Mouse (Mus musculus): Measurements from ENCODE around the gene Klc1. TPM values are rescaled to one million over a fixed set of nuclear protein-coding genes. Genes with fewer than 3 reads are reported as not detected.

Gene Klc1
- polyA plus RNA-seq, 1 experiment from 2014 or later = 603 TPM

DNA sequence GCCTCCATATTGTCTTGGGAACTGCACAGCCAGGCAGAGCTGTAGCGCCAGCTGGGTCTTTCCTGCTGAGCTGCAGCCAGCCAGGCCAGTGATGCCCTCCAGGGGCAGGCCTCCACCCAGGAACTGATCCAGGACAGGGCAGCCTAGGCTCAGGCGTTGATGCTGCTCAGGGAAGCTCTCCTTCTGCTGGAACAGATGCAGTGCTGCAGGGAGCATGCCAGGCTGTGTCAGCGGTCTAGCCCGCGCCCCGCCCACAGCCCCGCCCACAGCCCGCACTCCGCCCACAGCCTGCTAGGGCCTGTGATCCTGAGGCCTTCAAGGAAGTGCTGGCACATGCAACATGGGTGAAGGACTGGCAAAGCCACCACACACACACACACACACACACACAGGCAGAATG, 51.1 kb downstream of the Klc1 start:
- WGBS = 1% methylated on average over 9 of the region's 9 CpGs
- no peak for ATAC-seq (ENCODE audit: low read depth)
- no peak overlapping the region for H3K4me2 ChIP-seq

GRCm38 (mm10) chr12:111812075-111812474, 53.4 kb downstream of the Klc1 start:
- H3K27me3 ChIP-seq = no peaks in the 10 kb centered on the region
- WGBS = 87% methylated on average over 13 of the region's 13 CpGs
- no peak overlapping the region for H3K9ac ChIP-seq
- H3K36me3 ChIP-seq = peaks cover 21% of the 10 kb centered on the region
- H3K4me2 ChIP-seq = no peak overlapping the region
- H3K4me3 ChIP-seq = no peak overlapping the region
- H3K27ac ChIP-seq (replicated peaks) = no peak overlapping the region
- ATAC-seq (ENCODE audit: low read depth) = no peak
- no peaks in the 10 kb centered on the region for H3K9me3 ChIP-seq
- peaks cover 51% of the 10 kb centered on the region for H3K4me1 ChIP-seq (replicated peaks)

More for the DNA sequence above, 51.1 kb downstream of the Klc1 start:
- Histone ChIP-seq H3K27me3 (no peaks in the 10 kb centered on the region), H3K36me3 (peaks cover 43% of the 10 kb centered on the region), H3K4me1 (replicated peaks) (peaks cover 31% of the 10 kb centered on the region), H3K9me3 (no peaks in the 10 kb centered on the region), H3K4me3 (no peak overlapping the region), H3K9ac (peak overlapping the region; percentile 45; the same call in 1 of the 2 replicates), H3K27ac (replicated peaks) (peak overlapping the region; percentile 75)

- Histone ChIP-seq H3K4me1 (replicated peaks) (peaks cover 53% of the 10 kb centered on the region), H3K9me3 (no peaks in the 10 kb centered on the region), H3K27me3 (no peaks in the 10 kb centered on the region), H3K9ac (peak overlapping the region; percentile 63; the same call in 1 of the 2 replicates), H3K27ac (replicated peaks) (no peak overlapping the region), H3K4me2 (peak overlapping the region; percentile 80), H3K36me3 (peaks cover 17% of the 10 kb centered on the region), H3K4me3 (peak overlapping the region; percentile 78)
- no peak for ATAC-seq (ENCODE audit: low read depth)
- 77% methylated on average over 12 of the region's 12 CpGs for WGBS
Observed at GRCm38 (mm10) chr12:111812611-111813010, 54.0 kb downstream of the Klc1 start.

- peak overlapping the region; percentile 80 for H3K4me2 ChIP-seq
- 4% methylated on average over 27 of the region's 27 CpGs for WGBS
- no peaks in the 10 kb centered on the region for H3K9me3 ChIP-seq
- no peak for ATAC-seq (ENCODE audit: low read depth)
- H3K4me3 ChIP-seq = peak overlapping the region; percentile 78
- peaks cover 11% of the 10 kb centered on the region for H3K36me3 ChIP-seq
- H3K27me3 ChIP-seq = no peaks in the 10 kb centered on the region
- no peak overlapping the region for H3K27ac ChIP-seq (replicated peaks)
- peak overlapping the region; percentile 63 for H3K9ac ChIP-seq
- peaks cover 53% of the 10 kb centered on the region for H3K4me1 ChIP-seq (replicated peaks)
Observed at GRCm38 (mm10) chr12:111813111-111813765, 54.6 kb downstream of the Klc1 start.

GRCm38 (mm10) chr12:111813766-111814617, 55.3 kb downstream of the Klc1 start, which contains the start of the genes Xrcc3 and Zfyve21:
Xrcc3 (minus strand) TSS chr12:111813873.
Zfyve21 (plus strand) TSS chr12:111814170.
- Histone ChIP-seq H3K27ac (replicated peaks) (peak within 1 kb of the TSS; percentile 85), H3K4me2 (peak within 1 kb of the TSS; percentile 87), H3K4me1 (replicated peaks) (peaks cover 50% of the 10 kb centered on the region), H3K9ac (peak within 1 kb of the TSS; percentile 81), H3K4me3 (peak within 1 kb of the TSS; percentile 78), H3K27me3 (no peaks in the 10 kb centered on the region), H3K9me3 (no peaks in the 10 kb centered on the region), H3K36me3 (0 out of 2 replicates have a peak, but pooled peaks cover 3% of the 10 kb centered on the region)
- ATAC-seq (ENCODE audit: low read depth) = peak; percentile 100
- under 1% methylated on average over 86 of the region's 87 CpGs for WGBS

- peak overlapping the region; percentile 87 for H3K4me2 ChIP-seq
- H3K27ac ChIP-seq (replicated peaks) = 0 out of 2 replicates have a peak overlapping the region, but pooled peaks have one; percentile 85
- H3K36me3 ChIP-seq = no peaks in the 10 kb centered on the region
- no peaks in the 10 kb centered on the region for H3K9me3 ChIP-seq
- WGBS = 33% methylated on average over 19 of the region's 19 CpGs
- H3K4me1 ChIP-seq (replicated peaks) = peaks cover 40% of the 10 kb centered on the region
- no peaks in the 10 kb centered on the region for H3K27me3 ChIP-seq
- peak overlapping the region; percentile 78 for H3K4me3 ChIP-seq
- peak overlapping the region; percentile 81 for H3K9ac ChIP-seq
- no peak for ATAC-seq (ENCODE audit: low read depth)
Observed at GRCm38 (mm10) chr12:111814769-111815762, 56.4 kb downstream of the Klc1 start.

DNA sequence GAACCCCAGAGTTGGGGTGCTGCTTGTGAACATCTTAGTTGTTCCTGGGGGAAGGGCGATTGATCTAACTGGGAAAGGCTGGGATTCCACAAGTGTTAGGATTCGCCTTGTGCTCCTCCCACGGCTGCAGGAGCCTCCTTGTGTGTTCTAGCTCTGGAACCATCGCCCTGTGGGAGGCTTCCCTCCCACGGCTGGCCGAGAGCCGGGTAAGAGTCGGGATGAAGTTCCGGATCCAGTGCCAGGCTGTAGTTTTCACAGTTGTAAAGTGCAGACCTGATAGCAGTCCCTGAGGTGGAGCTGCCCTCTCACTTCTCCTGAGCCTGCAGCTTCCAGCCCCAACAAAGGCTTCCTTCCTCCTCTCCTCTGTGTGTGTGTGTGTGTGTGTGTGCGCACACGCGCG, 57.9 kb downstream of the Klc1 start:
- Histone ChIP-seq H3K9ac (no peak overlapping the region; the same call in 1 of the 2 replicates), H3K4me1 (replicated peaks) (peaks cover 38% of the 10 kb centered on the region), H3K4me3 (no peak overlapping the region), H3K36me3 (no peaks in the 10 kb centered on the region), H3K27me3 (no peaks in the 10 kb centered on the region), H3K4me2 (peak overlapping the region; percentile 87), H3K9me3 (no peaks in the 10 kb centered on the region), H3K27ac (replicated peaks) (no peak overlapping the region)
- 63% methylated on average over 13 of the region's 13 CpGs for WGBS
- ATAC-seq (ENCODE audit: low read depth) = no peak

GRCm38 (mm10) chr12:111816967-111817366, 58.3 kb downstream of the Klc1 start:
- no peak for ATAC-seq (ENCODE audit: low read depth)
- no peaks in the 10 kb centered on the region for H3K27me3 ChIP-seq
- no peak overlapping the region for H3K27ac ChIP-seq (replicated peaks)
- H3K36me3 ChIP-seq = no peaks in the 10 kb centered on the region
- H3K9ac ChIP-seq = no peak overlapping the region
- peak overlapping the region; percentile 87; the same call in 1 of the 2 replicates for H3K4me2 ChIP-seq
- no peaks in the 10 kb centered on the region for H3K9me3 ChIP-seq
- peaks cover 38% of the 10 kb centered on the region for H3K4me1 ChIP-seq (replicated peaks)
- H3K4me3 ChIP-seq = no peak overlapping the region
- WGBS = 66% methylated on average over 9 of the region's 9 CpGs

DNA sequence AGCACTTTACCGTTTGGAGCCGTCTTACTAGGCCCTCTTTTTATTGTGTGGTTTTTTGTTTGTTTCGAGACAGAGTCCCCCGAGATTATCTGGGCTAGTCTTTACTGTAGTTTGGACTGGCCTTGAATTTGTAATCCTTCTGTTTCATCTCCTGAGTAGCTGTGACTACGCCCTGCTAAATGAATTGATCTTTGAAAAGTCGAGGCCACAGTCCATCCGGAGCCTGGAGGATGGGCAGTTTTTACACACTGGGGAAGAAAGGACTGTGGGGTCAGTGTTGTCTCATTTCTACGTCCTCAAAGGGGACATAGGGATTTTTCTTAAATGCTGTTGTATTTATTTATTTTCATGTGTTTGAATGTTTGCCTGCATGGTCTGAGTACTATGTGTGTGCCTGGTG, 59.3 kb downstream of the Klc1 start:
- no peak overlapping the region for H3K27ac ChIP-seq (replicated peaks)
- no peak overlapping the region for H3K4me2 ChIP-seq
- H3K9me3 ChIP-seq = no peaks in the 10 kb centered on the region
- no peak overlapping the region for H3K4me3 ChIP-seq
- H3K9ac ChIP-seq = no peak overlapping the region
- peaks cover 32% of the 10 kb centered on the region for H3K4me1 ChIP-seq (replicated peaks)
- peaks cover under 1% of the 10 kb centered on the region; the same call in 1 of the 2 replicates for H3K36me3 ChIP-seq
- no peaks in the 10 kb centered on the region for H3K27me3 ChIP-seq
- ATAC-seq (ENCODE audit: low read depth) = no peak
- WGBS = 89% methylated on average over 8 of the region's 8 CpGs

GRCm38 (mm10) chr12:111819936-111820335, 61.3 kb downstream of the Klc1 start:
- no peaks in the 10 kb centered on the region for H3K9me3 ChIP-seq
- ATAC-seq (ENCODE audit: low read depth) = no peak
- H3K27me3 ChIP-seq = no peaks in the 10 kb centered on the region
- 75% methylated on average over 8 of the region's 8 CpGs for WGBS
- no peak overlapping the region for H3K9ac ChIP-seq
- H3K36me3 ChIP-seq = peaks cover 20% of the 10 kb centered on the region
- H3K4me1 ChIP-seq (replicated peaks) = peaks cover 21% of the 10 kb centered on the region
- H3K27ac ChIP-seq (replicated peaks) = no peak overlapping the region
- H3K4me2 ChIP-seq = no peak overlapping the region
- no peak overlapping the region for H3K4me3 ChIP-seq

DNA sequence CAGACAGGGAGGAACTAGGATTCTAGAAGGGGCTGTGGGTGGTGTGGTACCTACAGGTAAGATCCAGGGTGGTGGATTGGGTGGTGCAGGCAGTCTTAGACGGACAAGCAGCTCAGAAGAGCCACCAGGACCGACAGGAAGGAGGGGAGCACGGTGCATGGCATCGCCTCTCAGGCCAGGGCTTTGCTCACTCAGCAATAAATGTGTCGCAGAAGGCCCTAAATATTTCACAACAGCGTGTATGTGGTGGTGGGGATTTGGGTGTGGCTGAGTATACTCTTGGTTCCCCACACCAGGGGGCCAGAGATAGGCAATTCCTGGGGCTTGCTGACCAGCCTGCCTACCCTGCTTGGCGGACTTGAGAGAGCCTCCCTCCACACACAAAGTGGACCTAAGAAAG, 62.1 kb downstream of the Klc1 start:
- ATAC-seq (ENCODE audit: low read depth) = no peak
- WGBS = 83% methylated on average over 7 of the region's 7 CpGs

More for the DNA sequence above, 62.1 kb downstream of the Klc1 start:
- H3K9me3 ChIP-seq = no peaks in the 10 kb centered on the region
- no peak overlapping the region for H3K4me3 ChIP-seq
- no peak overlapping the region for H3K9ac ChIP-seq
- no peak overlapping the region for H3K27ac ChIP-seq (replicated peaks)
- H3K4me1 ChIP-seq (replicated peaks) = peaks cover 13% of the 10 kb centered on the region
- H3K4me2 ChIP-seq = no peak overlapping the region
- H3K36me3 ChIP-seq = peaks cover 27% of the 10 kb centered on the region
- no peaks in the 10 kb centered on the region for H3K27me3 ChIP-seq
